Comparison of ENCODE assay signal across 10 mouse cellular contexts in the genomic region with DNA sequence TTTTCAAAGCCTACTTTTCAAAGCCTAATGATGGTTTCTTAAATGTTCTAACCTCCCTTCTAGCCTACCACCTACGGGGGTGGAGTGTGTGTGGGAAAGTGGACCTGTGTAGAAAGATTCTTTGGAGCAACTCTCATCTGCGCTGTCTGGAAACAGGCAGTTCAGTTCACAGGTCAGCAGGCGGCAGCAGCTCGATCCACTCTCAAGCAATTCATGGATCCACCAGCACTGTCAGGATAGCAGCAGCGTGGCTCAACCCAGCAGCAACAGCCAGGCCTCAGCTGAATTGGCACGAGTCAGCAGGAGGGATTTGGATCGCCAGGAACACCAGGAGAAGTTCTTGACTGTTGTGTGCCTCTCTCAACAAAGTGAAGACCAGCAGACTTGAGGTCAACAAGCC. TPM values are rescaled to one million over a fixed set of nuclear protein-coding genes. Genes with fewer than 3 reads are reported as not detected.
DNase-seq lines count a peak whose midpoint lies in the region; ATAC-seq and TF ChIP-seq lines count a peak whose summit lies in the region.
"Had no signal": no experiment of that assay in that cellular context is flagged by ENCODE, and none has a peak within 500 bp of the region (broad histone marks: within the 10 kb centered on the region; RNA-seq: fewer than 3 reads in every experiment).

No protein-coding gene starts in this region.

- no peak for TF ChIP-seq POLR2A in brain, embryonic 14.5 days (IDR thresholded peaks at IDR 0.05; ENCODE audit: borderline replicate concordance, extremely low read depth, insufficient read depth, insufficient read length, poor library complexity, severe bottlenecking)

- TF ChIP-seq CTCF in gastrocnemius, adult 2 months (IDR thresholded peaks at IDR 0.05) = peak; percentile 58
- peak; percentile 31; the same call in 1 of the 2 replicates for TF ChIP-seq CTCF in liver, embryonic 14.5 days (IDR thresholded peaks at IDR 0.05; ENCODE audit: low read depth)
- peak; percentile 53; the same call in 1 of the 2 replicates for TF ChIP-seq CTCF in brain, embryonic 14.5 days (IDR thresholded peaks at IDR 0.05; ENCODE audit: borderline replicate concordance, extremely low read depth, insufficient read depth, insufficient read length)

- TF ChIP-seq EP300 in liver, embryonic 14.5 days (IDR thresholded peaks at IDR 0.05; ENCODE audit: low read depth) = no peak

- intact Hi-C loops in gastrocnemius, adult 2 months (cut with DNase I) = no loop called here

- H3K9ac ChIP-seq in liver, embryonic 14.5 days (replicated peaks) = no peak overlapping the region
- no peak overlapping the region for H3K9ac ChIP-seq in liver, embryonic 11.5 days (ENCODE audit: low read depth, low read length)
- H3K9ac ChIP-seq in midbrain, embryonic 13.5 days (replicated peaks) = no peak overlapping the region
- H3K9ac ChIP-seq: heart, embryonic 15.5 days; midbrain, embryonic 12.5 days had no signal

- ATAC-seq in liver, embryonic 14.5 days (ENCODE audit: insufficient read depth) = no peak
- no peak for ATAC-seq in liver, embryonic 11.5 days (replicated peaks; ENCODE audit: low FRiP score)
- ATAC-seq in midbrain, embryonic 13.5 days = 0 out of 2 replicates have a peak, but pooled peaks have one; percentile 53

- H3K4me2 ChIP-seq in liver, embryonic 14.5 days (ENCODE audit: low read depth) = no peak overlapping the region
- H3K4me2 ChIP-seq in liver, embryonic 11.5 days = no peak overlapping the region
- H3K4me2 ChIP-seq in midbrain, embryonic 13.5 days (replicated peaks) = no peak overlapping the region
- H3K4me2 ChIP-seq: heart, embryonic 15.5 days; midbrain, embryonic 12.5 days had no signal

- H3K36me3 ChIP-seq in liver, embryonic 14.5 days (replicated peaks; ENCODE audit: control insufficient read depth, insufficient read depth, low read depth) = no peaks in the 10 kb centered on the region
- no peaks in the 10 kb centered on the region for H3K36me3 ChIP-seq in liver, embryonic 11.5 days (ENCODE audit: control insufficient read depth, insufficient read depth, low read length)
- no peaks in the 10 kb centered on the region for H3K36me3 ChIP-seq in midbrain, embryonic 13.5 days
- H3K36me3 ChIP-seq: heart, embryonic 15.5 days; midbrain, embryonic 12.5 days had no signal

- WGBS in liver, embryonic 14.5 days (ENCODE audit: insufficient replicate concordance) = 41% methylated on average over 7 of the region's 7 CpGs
- WGBS in liver, embryonic 11.5 days = 45% methylated on average over 7 of the region's 7 CpGs
- 47% methylated on average over 7 of the region's 7 CpGs for WGBS in midbrain, embryonic 13.5 days

- no peak overlapping the region for H3K4me3 ChIP-seq in gastrocnemius, adult 2 months
- no peak overlapping the region for H3K4me3 ChIP-seq in liver, embryonic 14.5 days (ENCODE audit: insufficient read depth in 1 of 2, low read depth in 2 of 2, low read length in 2 of 2)
- H3K4me3 ChIP-seq in liver, embryonic 11.5 days (ENCODE audit: low read depth, low read length) = no peak overlapping the region
- no peak overlapping the region for H3K4me3 ChIP-seq in midbrain, embryonic 13.5 days (replicated peaks)
- H3K4me3 ChIP-seq: heart, embryonic 15.5 days; midbrain, embryonic 12.5 days had no signal

- peak; percentile 49 for DNase-seq in gastrocnemius, adult 2 months
- DNase-seq in gastrocnemius, adult 8-10 months (ENCODE audit: low spot score in 2 of 2) = no peak
- DNase-seq in liver, embryonic 14.5 days (ENCODE audit: low read depth in 3 of 3, low spot score in 3 of 3) = no peak
- DNase-seq in liver, embryonic 11.5 days (ENCODE audit: low spot score) = no peak
- DNase-seq in brain, embryonic 14.5 days (ENCODE audit: low read depth) = peak; percentile 62
- DNase-seq in left cerebral cortex, adult 9 months (ENCODE audit: low spot score in 2 of 2) = no peak
- no peak for DNase-seq in adrenal gland, adult 8-10 months

- H3K9me3 ChIP-seq in liver, embryonic 14.5 days (ENCODE audit: control insufficient read depth, low read length) = no peaks in the 10 kb centered on the region
- peaks cover 2% of the 10 kb centered on the region; the same call in 1 of the 2 replicates for H3K9me3 ChIP-seq in liver, embryonic 11.5 days (ENCODE audit: control insufficient read depth, low read length)
- no peaks in the 10 kb centered on the region for H3K9me3 ChIP-seq in midbrain, embryonic 13.5 days
- H3K9me3 ChIP-seq: heart, embryonic 15.5 days had no signal

- no peaks in the 10 kb centered on the region for H3K4me1 ChIP-seq in liver, embryonic 14.5 days (replicated peaks; ENCODE audit: control insufficient read depth in 2 of 2, insufficient read depth in 2 of 2, low read length in 1 of 2)
- H3K4me1 ChIP-seq in liver, embryonic 11.5 days (replicated peaks; ENCODE audit: control insufficient read depth, insufficient read depth, low read length) = no peaks in the 10 kb centered on the region
- H3K4me1 ChIP-seq in midbrain, embryonic 13.5 days (replicated peaks) = 0 out of 2 replicates have a peak, but pooled peaks cover 3% of the 10 kb centered on the region
- H3K4me1 ChIP-seq: heart, embryonic 15.5 days had no signal

- H3K27ac ChIP-seq in gastrocnemius, adult 2 months = no peak overlapping the region
- H3K27ac ChIP-seq in liver, embryonic 14.5 days = no peak overlapping the region
- H3K27ac ChIP-seq in liver, embryonic 11.5 days (ENCODE audit: low read depth, low read length) = no peak overlapping the region
- H3K27ac ChIP-seq in midbrain, embryonic 13.5 days = no peak overlapping the region
- H3K27ac ChIP-seq: heart, embryonic 15.5 days; midbrain, embryonic 12.5 days had no signal

- H3K27me3 ChIP-seq in liver, embryonic 14.5 days (ENCODE audit: control insufficient read depth, insufficient read depth, low read length) = no peaks in the 10 kb centered on the region
- H3K27me3 ChIP-seq in liver, embryonic 11.5 days (replicated peaks; ENCODE audit: control insufficient read depth, insufficient read depth, low read length) = no peaks in the 10 kb centered on the region
- H3K27me3 ChIP-seq in midbrain, embryonic 13.5 days = no peaks in the 10 kb centered on the region
- H3K27me3 ChIP-seq: midbrain, embryonic 12.5 days had no signal

RNA-seq across cellular contexts. Expression of gene Lemd2, which starts 53.1 kb away (rescaled TPM):
- total RNA-seq in gastrocnemius, adult 2 months (2021) = 10 to 100 TPM; 22.4 to 23.9 TPM
- total RNA-seq in gastrocnemius, adult 8-10 months (2022) = 10 to 100 TPM; 21.1 to 24.8 (median 23.4) TPM
- 15.5 and 16.4 TPM in 2 replicates for polyA plus RNA-seq in liver, embryonic 14.5 days (2012; rRNA removed)
- polyA plus RNA-seq in liver, embryonic 14.5 days (2014; fragmentation: Nextera tagmentation; extraction: Ambion mirVana) = 3.1 and 3.7 TPM in 2 replicates
- polyA plus RNA-seq in liver, embryonic 11.5 days (2014; fragmentation: Nextera tagmentation; extraction: Ambion mirVana) = 11.6 and 13.4 TPM in 2 replicates
- 117 and 154 TPM in 2 replicates for polyA plus RNA-seq in brain, embryonic 14.5 days (2012; rRNA removed)
- 16.5 and 24.0 TPM in 2 replicates for polyA plus RNA-seq in midbrain, embryonic 13.5 days (2015; fragmentation: Nextera tagmentation; extraction: Ambion mirVana)
- 10 to 100 TPM; 58.3 to 93.1 (median 76.5) TPM for total RNA-seq in adrenal gland, adult 8-10 months (2022)

Comparison
In these comparisons a context has a peak if more than half of its experiments do, and no peak if none do; other contexts are left out.
1. DNase-seq: peak in gastrocnemius, adult 2 months (single experiment) and brain, embryonic 14.5 days (single experiment); none in gastrocnemius, adult 8-10 months (0 of 2), liver, embryonic 14.5 days (0 of 3), liver, embryonic 11.5 days (single experiment), left cerebral cortex, adult 9 months (0 of 2) and adrenal gland, adult 8-10 months (single experiment).
2. Peak in every context shown above with its lines, with median percentiles within 50 percentile points of each other: CTCF ChIP-seq.